Mouse (Mus musculus) CD4-positive, CD25-positive, alpha-beta regulatory T cell, adult 2 months (primary cell): ENCODE measurements around the gene Cytip.

Experiments
- DNase-seq: peaks from one replicate; pipeline ENCODE4 v3.0.0-alpha.2; 2012; ENCODE audit warnings: low read depth, low spot score

The Cytip gene

DNA sequence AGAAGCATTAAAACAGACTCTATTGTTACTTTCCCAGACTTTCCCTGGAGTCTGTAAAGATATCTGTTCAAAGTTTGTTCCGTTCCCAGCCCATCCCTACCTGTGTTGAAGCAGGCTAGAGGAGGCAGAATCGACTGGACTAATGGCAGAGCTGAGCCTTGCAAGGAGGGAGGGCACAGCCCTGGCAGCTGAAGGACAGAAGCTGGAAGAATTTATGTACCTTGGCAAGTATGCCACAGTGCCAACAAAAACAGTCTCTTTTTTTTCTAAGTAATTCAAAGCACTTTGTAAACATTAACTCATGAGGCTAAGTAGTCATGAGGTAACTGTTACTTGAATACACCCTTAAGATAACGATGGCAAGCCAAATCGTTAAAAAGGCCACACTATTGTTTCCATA, at the start of gene Cytip:
Cytip (minus strand) TSS at position 187 of the 400 bp plus-strand sequence.
- DNase-seq = no peak

DNA sequence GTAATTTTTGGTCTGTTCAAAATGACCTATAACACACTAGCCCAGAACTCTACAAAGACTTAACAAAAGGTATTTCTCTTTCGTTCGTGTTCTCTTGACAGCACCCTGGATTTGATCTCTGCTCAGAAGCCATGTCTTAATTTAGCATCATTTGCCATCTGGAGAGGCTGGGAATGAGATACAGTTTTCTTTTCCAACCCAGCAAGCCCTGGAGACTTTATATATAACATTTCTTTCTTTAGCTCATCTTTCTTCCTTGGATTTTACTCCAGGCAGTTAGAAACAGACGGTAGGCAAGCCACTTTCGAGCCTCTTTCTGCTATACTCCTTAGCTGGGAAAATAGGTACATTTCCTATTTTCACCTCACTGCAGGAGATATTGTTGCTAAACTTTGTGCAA, 45.3 kb upstream of the Cytip start:
- DNase-seq = no peak

DNA sequence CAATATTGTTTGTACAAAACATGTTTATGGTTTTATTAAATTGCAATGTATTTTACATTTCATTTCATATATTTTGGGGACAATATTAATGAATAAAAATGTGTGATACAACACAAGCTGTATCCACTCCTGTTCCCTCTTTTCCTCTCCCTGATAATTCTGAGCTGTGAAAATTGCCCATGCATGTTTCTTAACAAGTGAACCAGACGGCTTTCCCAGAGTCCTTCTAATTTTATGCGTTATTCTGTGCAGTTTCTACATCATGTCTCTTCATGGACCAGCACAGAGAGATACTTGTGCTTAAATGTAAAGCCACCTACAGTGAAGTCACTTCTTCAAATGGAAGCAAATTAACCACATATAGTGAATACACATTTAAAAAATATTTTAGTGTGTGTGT, 42.2 kb upstream of the Cytip start:
- DNase-seq = no peak

DNA sequence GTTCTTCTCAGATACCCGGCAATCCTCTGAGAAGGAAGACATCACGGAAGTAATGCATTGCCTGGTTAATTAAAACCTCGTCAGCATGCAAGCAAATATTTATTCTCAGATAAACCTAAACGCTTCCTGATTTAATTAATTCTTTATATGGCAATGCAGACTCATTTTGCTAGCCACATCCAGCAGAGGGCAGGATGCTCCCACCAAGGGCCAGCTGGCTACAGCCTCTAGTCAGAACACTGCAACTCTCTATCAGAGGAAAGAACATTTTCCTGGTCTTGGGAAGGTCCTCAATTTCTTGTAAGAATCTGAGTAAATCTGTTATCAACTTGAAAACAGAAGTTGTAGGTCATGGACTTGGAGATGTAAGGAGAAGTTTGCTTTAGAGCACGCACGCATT, 4.1 kb upstream of the Cytip start:
- peak; percentile 81 for DNase-seq

DNA sequence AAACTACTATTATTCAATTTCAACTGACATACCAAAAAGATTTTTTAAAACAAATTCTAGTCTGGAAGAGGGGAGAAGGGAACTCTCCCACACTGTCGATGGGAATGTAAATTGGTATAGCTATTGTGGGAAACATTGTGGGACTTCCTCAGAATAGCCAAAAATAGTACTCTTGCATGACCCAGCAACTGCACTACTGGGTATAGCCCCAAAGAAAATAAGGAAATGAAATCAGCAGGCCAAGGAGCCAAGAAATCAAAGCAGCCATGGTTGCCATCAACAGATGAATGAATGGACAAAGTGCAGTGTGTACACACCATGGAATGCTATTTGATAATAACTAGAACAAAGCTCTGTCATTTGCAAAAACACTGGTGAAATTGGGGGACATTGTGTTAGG, 1.5 kb upstream of the Cytip start:
- DNase-seq = no peak

DNA sequence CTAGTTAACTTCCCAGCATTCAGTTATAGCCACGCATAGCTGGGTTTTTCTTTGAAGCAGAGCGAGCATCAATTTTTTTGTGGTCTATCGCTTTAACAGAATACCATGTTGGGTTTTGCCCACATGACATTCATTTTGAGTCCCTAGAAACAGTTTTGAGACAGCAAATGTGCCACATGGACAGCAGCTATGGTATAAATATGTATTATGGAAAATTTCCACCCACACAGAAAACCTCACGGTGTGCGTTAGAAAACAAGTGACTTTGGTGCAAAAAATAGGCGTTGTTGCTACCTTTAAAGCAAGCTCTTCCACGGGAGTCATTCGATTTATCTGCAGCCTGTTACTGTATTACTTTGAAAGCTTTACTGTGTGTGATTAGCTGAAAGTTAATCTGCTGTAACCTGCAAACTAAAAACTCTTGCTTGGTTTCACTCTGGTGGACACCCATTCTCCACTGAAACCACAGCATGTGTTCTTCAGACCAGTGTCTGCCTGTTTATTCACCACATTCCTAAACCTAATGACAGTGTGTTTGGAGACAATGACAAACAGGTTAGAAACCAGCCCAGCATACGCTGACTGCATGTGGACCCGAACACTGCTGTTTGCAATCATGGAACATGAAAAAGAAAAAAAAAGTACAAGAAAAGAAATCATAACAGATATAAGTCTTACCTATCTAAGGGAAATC, 763 bp downstream of the Cytip start:
- DNase-seq = peak; percentile 67

DNA sequence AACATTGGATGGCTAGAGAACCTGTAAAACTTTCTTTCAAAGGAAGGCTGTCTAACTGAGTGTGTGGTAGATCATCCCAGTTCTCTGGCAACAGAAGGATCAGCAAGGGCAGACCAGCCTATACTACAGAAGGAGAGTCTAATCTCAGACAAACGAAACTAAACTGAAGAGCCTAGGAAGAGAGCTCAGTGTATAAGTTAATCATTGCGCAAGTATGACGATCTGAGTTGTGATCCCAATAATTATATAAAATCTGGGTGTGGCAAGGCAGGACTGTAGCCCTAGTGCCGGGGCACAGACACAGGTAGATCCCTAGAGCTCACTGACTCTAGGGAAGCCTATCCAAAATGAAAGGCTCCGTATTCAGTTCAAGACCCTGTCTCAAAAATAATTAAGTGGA, 3.2 kb downstream of the Cytip start:
- DNase-seq = no peak

DNA sequence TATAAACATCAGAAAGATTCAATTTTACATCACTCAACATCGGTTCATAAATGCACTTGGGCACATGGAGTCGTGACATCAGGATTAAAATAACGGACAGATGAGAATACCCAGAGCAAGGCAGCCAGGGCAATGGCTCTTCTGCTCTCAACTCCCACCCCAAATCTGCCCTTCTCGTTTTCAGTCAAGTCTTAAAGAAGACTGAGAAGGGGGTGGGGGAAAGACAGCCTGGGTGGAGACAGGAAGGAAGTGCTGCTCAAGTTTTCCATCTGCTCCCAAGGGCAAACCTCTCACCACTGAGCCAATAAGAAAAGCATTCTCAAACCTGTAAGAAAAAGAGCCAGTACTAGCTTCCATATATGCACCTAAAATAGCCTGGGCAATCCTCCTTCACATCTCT, 5.8 kb downstream of the Cytip start:
- DNase-seq = peak; percentile 76

DNA sequence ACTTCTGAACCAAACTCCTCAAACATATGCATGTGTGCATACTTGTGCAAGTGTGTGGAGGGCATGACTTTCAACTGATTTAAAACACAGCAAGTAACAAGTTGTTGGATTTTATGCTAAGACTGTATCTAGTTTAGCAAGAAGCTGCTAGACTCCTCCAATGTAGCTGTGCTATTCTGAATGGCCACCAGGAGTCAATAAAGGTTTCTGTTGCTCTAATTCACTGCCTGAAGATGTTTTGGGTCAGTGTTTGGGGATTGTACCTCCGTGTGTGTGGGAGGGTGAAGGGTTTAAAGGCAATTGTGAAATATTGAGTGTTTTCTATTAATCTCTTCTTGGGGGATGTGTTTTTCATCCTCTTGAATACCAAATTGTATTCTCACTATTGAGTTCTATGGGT, 6.4 kb downstream of the Cytip start:
- peak; percentile 75 for DNase-seq

DNA sequence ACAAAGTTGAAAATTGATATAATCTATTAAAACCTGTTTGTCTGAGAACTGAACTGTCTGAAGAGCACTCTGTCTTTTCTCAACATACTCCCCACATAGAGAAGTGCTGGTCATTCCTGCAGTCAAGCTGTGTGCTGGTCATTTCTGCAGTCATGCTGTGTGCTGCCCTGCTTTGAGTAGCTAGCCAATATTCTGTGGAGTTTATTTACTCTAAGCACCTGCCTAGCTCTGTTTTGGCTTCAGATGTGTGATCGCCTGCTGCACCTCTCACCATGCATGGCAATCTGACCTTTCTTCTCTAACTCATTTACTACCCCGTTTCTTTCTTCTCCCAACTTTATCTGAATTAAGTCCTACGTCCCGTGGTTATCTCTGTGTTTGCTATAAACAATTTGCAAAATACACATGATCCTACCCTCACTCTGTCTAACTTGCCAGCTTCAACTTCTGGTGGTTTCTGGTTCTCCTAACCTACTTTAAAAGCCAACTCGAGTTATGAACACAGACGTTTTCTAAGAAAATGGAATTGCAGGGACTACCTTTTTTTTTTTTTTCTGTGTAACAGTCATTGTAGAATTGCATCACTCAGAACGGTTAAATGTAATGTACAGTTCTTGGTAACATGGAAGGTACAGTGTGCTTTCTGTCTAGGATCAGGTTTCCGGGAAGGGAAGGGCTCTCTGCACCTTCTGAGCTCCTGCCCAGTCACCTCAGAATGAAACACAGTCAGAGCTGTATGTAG, 7.9 kb downstream of the Cytip start:
- no peak for DNase-seq

DNA sequence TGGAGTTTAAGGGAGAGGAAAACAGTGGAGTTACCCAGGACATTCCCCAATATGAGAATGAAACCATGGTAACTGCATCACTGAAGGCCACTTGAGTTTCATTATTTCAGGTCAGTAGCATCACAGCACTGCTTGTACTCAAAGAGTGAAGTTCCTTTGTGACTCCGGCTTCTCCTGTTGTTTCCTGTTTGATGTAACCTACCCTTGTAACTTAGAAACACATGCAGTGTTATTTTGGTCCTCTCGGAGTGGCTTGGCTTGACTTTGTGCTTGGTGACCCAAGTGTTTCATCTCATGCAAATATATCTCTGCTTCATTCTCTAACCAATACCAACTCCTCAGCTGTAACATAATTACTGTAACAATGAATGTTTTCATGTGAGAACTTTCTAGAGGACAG, 11.1 kb downstream of the Cytip start:
- DNase-seq = peak; percentile 56

DNA sequence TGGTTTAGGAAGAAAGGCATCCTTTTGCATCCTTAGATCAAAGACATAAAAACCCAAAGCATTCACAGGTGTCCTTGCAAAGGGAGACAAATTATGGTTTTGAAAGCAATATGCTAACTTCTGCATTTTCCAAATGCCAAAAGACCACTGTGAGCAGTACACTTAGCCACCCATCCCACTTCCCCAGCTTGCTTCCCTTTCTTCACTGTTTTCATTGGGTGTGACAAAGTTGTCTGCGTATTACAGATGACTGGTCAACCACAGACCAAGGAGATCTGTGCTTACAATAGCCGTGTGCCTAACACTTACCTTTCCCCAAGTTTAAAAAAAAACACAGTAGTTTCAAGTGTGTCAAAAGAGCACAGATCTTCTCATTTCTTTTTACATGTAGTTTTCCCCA, 11.7 kb downstream of the Cytip start:
- DNase-seq = no peak

DNA sequence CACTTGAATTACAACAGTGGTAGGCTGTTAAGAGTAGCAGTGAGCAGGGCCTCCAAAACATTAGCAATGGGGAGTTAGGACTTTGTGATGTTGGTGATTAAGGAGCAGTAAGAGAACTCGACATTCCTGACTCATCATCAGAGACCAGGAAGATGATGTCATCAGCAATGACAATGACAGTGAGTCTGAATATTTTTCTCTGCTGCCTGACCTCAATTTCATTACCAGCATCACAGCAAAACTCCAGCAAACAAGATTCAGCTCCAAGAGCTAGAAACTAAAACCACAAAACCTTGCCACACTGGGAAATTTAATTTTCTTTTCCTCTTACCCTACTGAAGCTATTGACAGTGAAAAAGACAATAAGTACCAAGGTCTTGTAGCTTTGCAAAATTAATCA, 14.6 kb downstream of the Cytip start:
- DNase-seq = no peak

DNA sequence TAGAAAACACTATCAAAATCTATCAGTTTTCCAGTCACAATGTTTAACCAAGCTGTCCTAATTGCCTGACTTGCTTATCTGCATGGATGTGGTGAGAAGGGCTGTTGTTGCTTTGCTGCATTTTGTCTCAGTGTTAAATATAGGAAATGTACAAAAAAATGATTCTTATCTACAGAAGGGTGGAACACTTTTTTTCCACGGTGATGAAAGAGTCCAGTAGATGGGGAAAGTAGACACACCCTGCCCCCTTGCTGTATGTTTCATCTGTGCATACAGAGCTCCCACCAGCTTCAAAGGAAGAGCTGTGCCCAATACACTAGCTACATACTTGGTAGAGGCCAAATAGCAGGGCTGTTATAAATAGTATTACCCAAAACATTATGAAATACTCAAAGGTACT, 16.3 kb downstream of the Cytip start:
- peak; percentile 84 for DNase-seq

DNA sequence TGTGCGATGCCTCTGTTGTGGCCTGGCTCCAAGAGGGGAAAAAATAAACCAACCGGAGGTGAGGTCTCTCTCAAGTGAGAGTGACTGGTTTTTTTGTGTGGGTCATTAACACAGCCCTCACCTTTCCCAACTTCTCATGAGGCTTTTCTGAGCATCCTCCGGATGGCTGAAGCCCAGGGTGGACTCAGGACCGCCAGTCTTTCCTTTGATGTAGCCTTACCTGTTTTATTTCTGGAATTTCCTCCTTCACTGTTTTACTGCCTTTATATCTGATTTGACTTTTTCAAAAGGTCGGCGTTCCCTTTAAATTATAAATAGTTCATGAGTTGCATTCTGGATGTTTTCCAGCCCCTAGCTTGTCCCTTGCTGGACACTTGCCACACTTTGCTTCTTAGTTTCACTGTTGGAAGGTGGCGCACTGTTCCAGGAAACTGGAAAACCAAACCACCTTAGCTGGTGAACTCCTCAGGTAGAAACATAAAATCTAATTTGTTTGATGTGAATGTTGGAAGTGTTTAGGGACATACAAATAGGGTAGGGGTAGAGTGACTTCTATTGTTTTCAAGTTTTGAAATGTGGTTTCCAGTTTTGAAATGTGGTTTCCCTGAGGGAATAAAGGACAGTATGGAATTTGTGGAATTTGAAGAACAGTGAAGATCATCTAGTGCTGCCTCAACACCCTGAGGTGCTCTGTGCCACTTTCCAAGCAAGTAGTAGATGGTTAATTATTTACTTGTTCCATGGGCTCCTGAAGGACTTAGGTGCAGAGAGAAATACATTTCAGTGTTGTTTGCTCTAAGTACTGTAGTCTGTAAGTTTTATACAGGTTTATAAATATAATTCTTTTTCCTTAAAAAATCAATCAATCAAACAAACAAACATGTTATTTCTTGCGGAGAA, 19.7 kb downstream of the Cytip start:
- no peak for DNase-seq

DNA sequence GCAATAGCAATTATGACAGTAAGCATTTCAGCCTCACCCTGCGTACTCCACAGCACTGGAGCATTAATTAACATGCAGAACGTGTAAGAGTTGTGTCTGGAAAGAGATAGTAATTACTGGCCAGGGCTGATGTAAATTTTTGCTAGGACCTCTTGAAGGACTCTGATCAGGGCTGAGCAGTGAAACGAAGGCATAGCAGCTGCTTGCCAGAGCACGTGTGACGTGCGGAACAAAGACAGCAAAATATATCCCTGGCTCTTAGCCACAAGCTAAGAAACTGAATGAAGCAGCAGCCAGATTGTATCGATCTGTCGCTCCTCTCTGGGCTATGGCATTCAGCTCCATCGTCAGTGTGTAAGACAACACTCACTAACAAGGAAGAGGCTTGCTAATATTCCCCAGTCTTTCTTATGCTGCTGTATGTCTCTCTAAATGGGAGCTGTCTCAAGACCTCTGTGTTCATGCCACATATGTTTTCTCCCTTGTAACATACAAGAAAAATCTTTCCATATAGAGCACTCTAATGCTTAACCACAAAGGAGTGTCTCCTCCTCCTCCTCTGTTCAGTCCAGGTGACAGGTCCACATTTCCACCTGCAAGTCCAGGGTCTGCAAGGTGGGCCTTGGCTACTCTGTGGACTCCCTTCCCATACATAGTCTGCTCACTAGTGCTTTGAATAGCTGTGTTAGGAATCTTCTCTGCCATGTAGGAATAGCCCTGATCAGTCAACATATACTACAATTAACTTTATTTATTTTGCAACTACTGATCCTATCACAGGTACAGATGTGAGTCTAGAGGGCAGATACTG, 20.7 kb downstream of the Cytip start:
- no peak for DNase-seq

DNA sequence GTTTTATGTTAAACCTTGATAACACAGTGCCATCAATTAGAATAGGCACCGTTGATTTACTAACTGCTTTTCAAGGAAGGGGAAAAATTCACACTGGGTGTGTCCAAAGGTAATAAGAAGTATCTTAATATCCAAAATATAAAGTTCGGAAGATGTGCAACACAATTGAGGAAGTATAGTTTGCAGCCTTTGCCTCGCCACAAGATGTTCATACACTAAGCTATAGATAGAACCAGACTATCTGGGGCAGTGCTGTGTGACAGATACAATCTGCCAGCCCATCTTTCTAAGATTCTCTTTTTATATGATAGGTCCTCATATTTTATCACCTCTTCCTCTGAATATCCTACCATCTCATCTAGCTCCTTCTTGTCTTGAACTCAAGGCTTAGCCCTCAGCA, 22.4 kb downstream of the Cytip start:
- no peak for DNase-seq

DNA sequence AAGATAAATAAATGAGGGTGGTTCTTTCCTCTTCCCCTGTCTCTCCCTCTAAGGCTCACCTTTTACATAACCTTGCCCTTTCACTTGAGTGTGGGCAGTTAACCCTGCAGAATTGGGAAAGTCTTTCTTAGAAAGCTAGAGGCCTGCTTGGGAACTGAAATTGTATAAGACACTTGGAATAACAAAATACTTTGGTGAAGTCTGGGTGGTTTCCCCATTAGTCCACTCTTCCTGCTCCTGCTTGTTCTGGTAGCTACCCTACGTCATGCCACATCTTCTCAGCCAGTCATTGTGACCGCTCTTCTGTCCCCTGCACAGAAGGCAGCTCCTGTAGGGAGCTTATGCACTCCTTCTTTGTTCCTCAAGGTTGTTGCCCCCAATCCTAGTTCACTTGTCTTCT, 26.2 kb downstream of the Cytip start:
- no peak for DNase-seq

DNA sequence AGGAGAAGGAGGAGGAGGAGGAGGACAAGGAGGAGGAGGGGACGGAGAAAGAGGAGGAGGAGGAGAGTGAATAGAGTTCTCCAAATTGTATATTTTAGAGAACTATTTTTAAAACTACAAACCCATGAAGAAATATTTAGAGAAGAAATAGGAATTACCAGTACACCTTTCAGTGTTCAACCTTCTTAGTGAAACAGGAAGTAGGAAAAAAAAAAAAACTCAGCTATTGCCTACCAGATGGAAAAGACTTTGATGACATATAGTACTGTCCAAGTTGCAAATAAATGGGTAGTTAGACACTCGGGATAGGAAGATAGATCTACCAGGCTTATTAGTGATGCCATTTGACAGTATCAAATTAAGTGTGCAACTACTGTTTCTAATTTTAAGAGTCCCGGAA, 27.7 kb downstream of the Cytip start:
- no peak for DNase-seq

DNA sequence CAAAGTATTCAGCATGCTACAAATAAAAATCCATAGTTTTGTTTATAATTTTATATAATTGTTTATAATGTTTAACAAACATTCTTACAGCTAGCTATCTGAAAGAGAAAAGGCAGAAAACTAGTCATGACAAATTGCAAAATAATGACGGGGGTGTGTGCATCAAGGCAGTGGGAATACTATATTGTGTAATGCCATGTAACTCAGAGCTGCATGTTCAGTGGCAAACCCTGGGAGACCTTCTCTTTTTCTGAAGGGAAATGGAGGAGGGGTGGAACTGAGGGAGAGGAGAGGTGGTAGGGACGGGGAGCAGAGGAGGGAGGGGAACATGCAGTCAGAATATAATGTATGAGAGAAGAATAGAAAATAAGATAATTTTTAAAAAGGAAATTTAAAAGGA, 28.6 kb downstream of the Cytip start:
- DNase-seq = no peak

DNA sequence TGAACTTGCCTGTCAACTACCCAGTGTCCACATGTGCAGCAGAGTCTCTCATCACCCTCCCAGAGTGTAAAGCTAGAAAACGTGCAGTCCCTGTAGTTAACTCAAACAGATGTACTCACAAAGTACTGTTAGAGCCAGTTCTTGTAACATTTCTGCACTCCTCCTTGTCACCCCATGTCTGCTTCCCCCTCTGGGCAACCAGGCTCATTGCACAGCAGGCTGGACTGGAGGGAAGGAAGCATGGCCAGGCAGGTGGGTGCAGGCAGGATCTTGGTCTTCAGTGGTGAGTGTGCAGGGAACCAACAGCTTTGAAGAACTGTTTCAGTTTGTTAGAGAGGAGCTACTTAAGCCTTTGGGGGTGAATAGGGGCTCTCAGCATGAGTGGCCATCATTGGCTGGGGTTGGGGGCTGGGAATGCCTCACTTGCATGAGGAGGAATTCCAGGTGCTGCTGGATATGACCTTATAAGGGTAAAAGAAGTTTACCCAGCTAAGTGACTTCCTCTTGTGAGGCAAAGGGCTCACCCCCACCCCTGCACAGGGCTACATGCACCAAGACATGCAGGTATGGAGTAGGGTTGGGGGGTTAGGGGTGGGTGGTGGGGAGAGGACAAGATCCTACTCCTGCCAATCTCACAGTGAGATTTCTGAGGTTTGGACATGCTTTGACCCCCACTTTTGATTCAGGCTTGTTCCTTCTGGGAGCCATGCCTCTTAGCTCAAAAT, 31.7 kb downstream of the Cytip start:
- DNase-seq = peak; percentile 68
